Mouse (Mus musculus): ENCODE measurements at regions not wholly inside any gene's neighbourhood (a gene's known extent, or its start where the extent isn't known, plus 50 kb on each side); places are given as distances from the start of the nearest gene placed in this dataset.
"Not testable (repeated sequence)": the region's sequence is repeated elsewhere in the genome, so short reads cannot be mapped to it uniquely, and the experiment has no call there.

DNA sequence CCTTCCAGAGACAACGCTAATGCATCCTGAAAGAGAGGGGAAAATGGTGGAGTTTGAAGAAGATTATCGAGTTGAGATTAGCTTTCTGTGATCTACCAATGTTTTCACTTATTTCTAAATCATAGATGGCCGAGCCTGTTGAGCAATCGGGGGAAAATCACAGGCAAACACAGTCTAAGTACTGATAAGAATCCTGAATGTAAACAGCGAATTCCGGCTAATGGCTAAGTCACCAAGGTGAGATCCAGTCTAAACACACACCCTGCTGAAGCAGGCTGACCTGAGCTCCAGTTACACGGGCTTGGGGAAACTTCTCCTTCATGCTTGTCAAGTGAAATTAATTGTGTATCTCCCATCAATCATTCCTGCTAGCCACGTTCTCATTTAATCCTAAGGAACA lies 103.4 kb downstream of the Sox2 start:
- Histone ChIP-seq H3K27me3 (ENCODE audit: low read depth, poor library complexity, severe bottlenecking) (0 out of 2 replicates have a peak, but pooled peaks cover 3% of the 10 kb centered on the region), H3K9me3 (replicated peaks) (no peaks in the 10 kb centered on the region), H3K36me3 (no peaks in the 10 kb centered on the region), H3K27ac (no peak overlapping the region), H3K4me3 (no peak overlapping the region), H3K4me1 (peaks cover 8% of the 10 kb centered on the region)
- DNase-seq (ENCODE audit: low spot score), result no peak
- 38% methylated on average over 8 of the region's 8 CpGs for WGBS

DNA sequence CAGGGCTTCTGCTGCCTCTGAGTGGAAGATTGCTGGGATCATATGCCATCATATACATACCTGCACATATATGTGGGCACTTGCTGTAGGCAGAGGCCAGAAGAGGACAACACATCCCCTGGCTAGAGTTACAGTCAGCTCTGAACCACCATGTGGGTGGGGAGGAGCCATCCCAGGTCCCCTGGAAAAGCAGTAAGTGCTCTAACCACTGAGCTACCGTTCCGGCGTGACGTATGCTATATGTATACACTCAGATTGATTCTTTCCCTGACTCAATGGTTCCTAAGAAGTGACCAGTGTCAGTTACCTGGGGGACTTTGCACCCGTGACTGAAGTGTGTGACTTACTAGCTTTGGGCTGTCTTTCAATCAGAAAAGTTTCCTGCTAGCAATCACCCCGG lies 104.6 kb downstream of the Sox2 start:
- Histone ChIP-seq H3K36me3 (no peaks in the 10 kb centered on the region), H3K9me3 (replicated peaks) (no peaks in the 10 kb centered on the region), H3K27me3 (ENCODE audit: low read depth, poor library complexity, severe bottlenecking) (0 out of 2 replicates have a peak, but pooled peaks cover 3% of the 10 kb centered on the region), H3K27ac (no peak overlapping the region), H3K4me1 (peaks cover 8% of the 10 kb centered on the region), H3K4me3 (no peak overlapping the region)
- no peak for DNase-seq (ENCODE audit: low spot score)
- WGBS, result 95% methylated on average over 6 of the region's 6 CpGs

DNA sequence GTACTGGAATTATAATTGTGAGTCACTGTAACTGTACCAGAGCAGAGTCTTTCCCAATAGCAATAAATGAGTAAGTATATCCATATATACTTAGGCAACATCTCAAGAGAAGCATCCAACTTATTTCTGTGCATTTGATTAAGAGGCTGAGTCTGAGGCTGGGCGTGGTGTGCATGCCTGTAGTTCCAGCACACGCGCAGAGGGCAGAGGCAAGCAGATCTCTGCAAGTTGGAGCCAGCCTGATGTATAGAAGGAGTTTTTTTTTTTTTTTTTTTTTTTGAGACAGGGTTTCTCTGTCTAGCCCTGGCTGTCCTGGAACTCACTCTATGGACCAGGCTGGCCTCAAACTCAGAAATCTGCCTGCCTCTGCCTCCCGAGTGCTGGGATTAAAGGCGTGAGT lies 105.1 kb downstream of the Sox2 start:
- H3K27me3 ChIP-seq (ENCODE audit: low read depth, poor library complexity, severe bottlenecking); H3K27ac ChIP-seq; H3K4me3 ChIP-seq; DNase-seq (ENCODE audit: low spot score); H3K9me3 ChIP-seq (replicated peaks); H3K36me3 ChIP-seq; H3K4me1 ChIP-seq: not testable (repeated sequence)
- 94% methylated on average over 5 of the region's 5 CpGs for WGBS

DNA sequence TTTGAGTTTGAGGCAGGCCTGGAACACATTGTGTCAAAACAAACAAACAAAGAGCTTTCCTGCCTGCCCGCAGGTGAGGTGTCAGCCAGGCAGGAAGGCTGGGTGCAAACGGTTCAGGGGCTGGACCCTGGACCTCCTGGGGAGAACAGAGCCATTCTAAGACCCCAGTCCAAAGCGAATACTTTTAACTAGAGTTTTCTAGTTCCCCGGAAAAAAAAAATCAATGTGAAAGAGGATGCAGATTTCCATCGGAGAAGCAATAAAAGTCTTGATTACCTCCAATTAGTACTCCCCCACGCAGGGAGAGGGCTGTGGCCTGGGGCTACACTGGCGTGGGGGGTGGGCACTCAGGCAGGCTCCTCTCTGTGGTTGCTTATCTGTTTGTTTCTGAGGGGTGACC lies 106.4 kb downstream of the Sox2 start:
- Histone ChIP-seq H3K4me1 (peaks cover 8% of the 10 kb centered on the region), H3K27me3 (ENCODE audit: low read depth, poor library complexity, severe bottlenecking) (0 out of 2 replicates have a peak, but pooled peaks cover 3% of the 10 kb centered on the region), H3K4me3 (no peak overlapping the region), H3K36me3 (no peaks in the 10 kb centered on the region), H3K27ac (no peak overlapping the region), H3K9me3 (replicated peaks) (no peaks in the 10 kb centered on the region)
- WGBS, result 5% methylated on average over 7 of the region's 7 CpGs
- no peak for DNase-seq (ENCODE audit: low spot score)

DNA sequence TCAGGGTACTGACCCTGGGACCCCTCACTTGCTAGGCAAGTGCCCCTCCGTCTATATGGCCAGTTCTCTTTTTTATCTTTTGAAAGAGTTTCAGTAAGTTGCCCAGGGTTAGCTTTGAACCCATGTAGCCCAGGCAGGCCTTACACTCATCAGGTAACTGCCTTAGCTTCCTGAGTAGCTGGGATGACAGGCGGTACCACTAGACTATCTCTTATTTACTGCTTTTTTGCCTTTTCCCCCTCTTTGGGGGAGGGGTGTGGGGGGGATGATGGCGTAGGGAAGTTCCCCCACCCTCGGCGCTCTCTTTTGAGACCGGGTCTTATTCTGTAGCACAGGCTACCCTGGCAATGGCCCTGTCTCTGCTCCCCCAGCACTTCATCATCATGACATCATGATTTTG lies 106.9 kb downstream of the Sox2 start:
- H3K36me3 ChIP-seq, result no peaks in the 10 kb centered on the region
- H3K27me3 ChIP-seq (ENCODE audit: low read depth, poor library complexity, severe bottlenecking), result 0 out of 2 replicates have a peak, but pooled peaks cover 1% of the 10 kb centered on the region
- no peak overlapping the region for H3K27ac ChIP-seq
- no peak for DNase-seq (ENCODE audit: low spot score)
- H3K4me3 ChIP-seq, result no peak overlapping the region
- H3K9me3 ChIP-seq (replicated peaks), result no peaks in the 10 kb centered on the region
- H3K4me1 ChIP-seq, result peaks cover 8% of the 10 kb centered on the region
- WGBS, result 46% methylated on average over 6 of the region's 6 CpGs

DNA sequence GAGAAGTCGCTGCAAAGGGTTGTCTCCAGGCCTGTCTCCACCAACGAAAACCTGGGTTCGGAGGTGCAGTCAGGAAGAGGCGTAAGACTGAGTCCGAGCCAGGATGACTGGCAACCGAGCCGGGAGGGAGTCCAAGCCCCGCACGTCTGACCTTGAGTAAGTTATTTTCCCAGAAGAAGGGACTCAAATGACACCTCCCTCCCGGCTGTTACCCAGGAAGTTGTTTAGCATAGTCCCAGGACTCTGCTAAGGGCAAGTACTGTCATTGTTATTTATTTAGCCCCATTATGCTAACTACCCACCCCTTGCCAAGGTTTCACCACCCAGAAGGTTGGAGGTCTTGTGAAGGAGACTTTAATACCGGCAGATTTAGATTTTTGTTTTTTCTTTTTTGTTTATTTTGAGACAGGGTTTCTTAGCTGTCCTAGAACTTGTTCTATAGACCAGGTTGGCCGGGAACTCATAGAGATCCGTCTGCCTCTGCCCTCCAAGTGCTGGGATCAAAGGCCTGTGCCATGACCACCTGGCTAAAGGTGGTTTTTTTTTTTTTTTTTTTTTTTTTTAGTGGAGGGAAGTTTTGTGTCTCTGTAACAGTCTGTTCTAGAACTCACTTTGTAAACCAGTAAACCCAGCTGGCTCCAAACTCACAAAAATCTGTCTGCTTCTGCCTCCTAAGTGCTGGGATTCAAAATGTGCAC lies 107.8 kb downstream of the Sox2 start:
- no peak overlapping the region for H3K27ac ChIP-seq
- no peak for DNase-seq (ENCODE audit: low spot score)
- H3K4me3 ChIP-seq, result no peak overlapping the region
- 22% methylated on average over 13 of the region's 13 CpGs for WGBS
- no peaks in the 10 kb centered on the region for H3K27me3 ChIP-seq (ENCODE audit: low read depth, poor library complexity, severe bottlenecking)
- no peaks in the 10 kb centered on the region for H3K9me3 ChIP-seq (replicated peaks)
- peaks cover 8% of the 10 kb centered on the region for H3K4me1 ChIP-seq
- H3K36me3 ChIP-seq, result no peaks in the 10 kb centered on the region

DNA sequence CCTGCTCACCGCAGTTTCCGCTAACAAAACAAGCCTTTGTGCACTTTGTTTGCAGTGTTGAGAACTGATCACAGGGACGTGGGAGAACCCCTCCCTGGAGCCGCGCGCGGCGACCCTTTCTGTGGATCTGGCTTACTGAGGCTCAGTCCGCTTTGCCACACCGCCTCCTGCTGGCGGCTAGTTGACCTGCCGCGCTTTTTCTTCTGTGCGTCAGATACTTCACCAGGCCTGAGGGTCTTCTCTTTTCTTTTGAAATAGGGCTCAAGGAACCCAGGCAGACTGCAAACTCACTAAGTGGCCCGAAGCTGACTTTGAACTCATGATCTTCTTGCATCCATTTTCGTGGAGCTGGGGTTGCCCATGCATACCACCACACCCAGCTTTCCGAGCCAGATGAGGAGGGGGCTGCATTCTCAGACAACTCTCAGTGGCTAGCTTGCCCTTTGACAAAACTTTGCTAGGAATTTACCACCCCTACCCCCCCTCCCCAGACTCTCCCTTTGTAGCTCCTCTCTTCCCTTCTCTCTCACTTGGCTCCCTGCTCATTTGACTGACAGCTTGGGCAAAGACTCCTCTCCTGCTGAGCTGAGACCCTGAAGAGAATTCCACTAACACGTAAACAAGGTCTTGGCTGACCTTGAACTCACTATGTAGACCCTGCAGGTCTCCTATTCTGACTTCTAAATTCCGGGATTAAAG lies 109.9 kb downstream of the Sox2 start:
- peaks cover 8% of the 10 kb centered on the region for H3K4me1 ChIP-seq
- no peak for DNase-seq (ENCODE audit: low spot score)
- no peaks in the 10 kb centered on the region for H3K9me3 ChIP-seq (replicated peaks)
- H3K27me3 ChIP-seq (ENCODE audit: low read depth, poor library complexity, severe bottlenecking), result no peaks in the 10 kb centered on the region
- H3K27ac ChIP-seq, result no peak overlapping the region
- 79% methylated on average over 19 of the region's 19 CpGs for WGBS
- H3K36me3 ChIP-seq, result no peaks in the 10 kb centered on the region
- no peak overlapping the region for H3K4me3 ChIP-seq

DNA sequence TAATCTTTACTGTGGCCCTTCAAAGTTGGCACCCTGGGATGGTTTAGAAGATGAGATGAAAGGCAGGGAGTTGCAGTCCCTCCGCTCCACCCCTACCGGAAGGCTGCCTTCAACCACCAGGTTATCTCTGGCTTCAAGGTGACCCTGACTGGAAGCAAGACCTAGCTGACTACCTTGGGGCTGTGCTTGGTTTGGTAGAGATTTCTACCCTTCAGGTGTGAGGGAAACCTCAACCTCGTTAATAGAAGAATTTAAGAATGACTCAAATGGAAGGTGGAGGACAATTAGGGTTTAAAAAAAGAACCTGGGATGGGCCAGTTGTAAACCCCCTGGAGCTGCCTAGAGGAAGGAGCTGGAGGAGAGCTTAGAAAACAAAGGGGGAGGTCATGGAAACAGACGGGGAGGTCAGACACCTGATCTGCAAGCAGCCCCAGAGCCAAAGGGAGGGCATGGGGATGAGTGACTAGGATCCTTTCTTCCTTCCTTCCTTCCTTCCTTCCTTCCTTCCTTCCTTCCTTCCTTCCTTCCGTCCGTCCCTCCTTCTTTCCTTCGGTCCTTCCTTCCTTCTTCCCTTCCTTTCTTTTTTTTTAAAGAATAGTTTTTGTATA lies 111.1 kb downstream of the Sox2 start:
- H3K4me3 ChIP-seq, result no peak overlapping the region
- H3K9me3 ChIP-seq (replicated peaks), result no peaks in the 10 kb centered on the region
- no peak for DNase-seq (ENCODE audit: low spot score)
- H3K36me3 ChIP-seq, result no peaks in the 10 kb centered on the region
- H3K4me1 ChIP-seq, result peaks cover 7% of the 10 kb centered on the region
- 74% methylated on average over 7 of the region's 7 CpGs for WGBS
- no peak overlapping the region for H3K27ac ChIP-seq
- H3K27me3 ChIP-seq (ENCODE audit: low read depth, poor library complexity, severe bottlenecking), result no peaks in the 10 kb centered on the region

DNA sequence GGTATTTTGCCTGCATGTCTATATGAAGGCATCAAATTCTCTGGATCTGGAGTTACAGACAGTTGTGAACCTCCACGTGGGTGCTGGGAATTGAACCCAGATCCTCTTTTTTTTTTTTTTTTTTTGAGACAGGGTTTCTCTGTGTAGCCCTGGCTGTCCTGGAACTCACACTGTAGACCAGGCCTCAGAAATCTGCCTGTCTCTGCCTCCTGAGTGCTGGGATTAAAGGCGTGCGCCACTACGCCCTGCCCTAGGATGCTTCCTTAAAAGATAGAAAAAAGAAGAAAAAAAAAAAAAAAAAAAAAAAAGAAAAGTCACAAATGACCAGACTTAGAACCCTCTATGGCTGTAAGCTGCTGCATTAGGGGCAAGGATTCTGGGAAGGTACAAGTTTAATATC lies 111.6 kb downstream of the Sox2 start:
- no peak overlapping the region for H3K4me3 ChIP-seq
- no peaks in the 10 kb centered on the region for H3K36me3 ChIP-seq
- no peak overlapping the region for H3K27ac ChIP-seq
- no peak for DNase-seq (ENCODE audit: low spot score)
- 84% methylated on average over 4 of the region's 4 CpGs for WGBS
- no peaks in the 10 kb centered on the region for H3K9me3 ChIP-seq (replicated peaks)
- peaks cover 2% of the 10 kb centered on the region for H3K4me1 ChIP-seq
- no peaks in the 10 kb centered on the region for H3K27me3 ChIP-seq (ENCODE audit: low read depth, poor library complexity, severe bottlenecking)

DNA sequence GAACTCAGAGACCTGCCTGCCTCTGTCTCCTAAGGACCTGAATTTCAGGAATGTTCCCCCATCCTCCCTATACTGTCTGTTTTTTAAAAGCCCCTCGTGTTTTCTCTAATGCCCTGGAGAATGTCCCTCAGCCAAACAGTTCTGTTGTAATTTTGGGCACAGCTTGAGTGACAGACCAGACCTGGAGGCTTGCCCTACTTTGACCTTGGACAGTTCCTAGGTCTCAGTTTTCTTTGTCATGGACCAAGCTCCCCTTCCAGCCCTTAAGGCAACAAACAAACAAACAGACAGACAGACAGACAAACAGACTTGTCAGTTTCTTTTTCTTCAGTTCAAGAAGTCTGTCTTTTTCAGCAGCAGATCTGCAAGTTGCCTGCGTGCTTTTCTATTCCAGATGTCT lies 114.4 kb downstream of the Sox2 start:
- Histone ChIP-seq H3K4me1 (no peaks in the 10 kb centered on the region), H3K27me3 (ENCODE audit: low read depth, poor library complexity, severe bottlenecking) (no peaks in the 10 kb centered on the region), H3K4me3 (no peak overlapping the region), H3K36me3 (no peaks in the 10 kb centered on the region), H3K27ac (no peak overlapping the region), H3K9me3 (replicated peaks) (no peaks in the 10 kb centered on the region)
- DNase-seq (ENCODE audit: low spot score), result no peak
- WGBS, result 77% methylated on average over 2 of the region's 2 CpGs

DNA sequence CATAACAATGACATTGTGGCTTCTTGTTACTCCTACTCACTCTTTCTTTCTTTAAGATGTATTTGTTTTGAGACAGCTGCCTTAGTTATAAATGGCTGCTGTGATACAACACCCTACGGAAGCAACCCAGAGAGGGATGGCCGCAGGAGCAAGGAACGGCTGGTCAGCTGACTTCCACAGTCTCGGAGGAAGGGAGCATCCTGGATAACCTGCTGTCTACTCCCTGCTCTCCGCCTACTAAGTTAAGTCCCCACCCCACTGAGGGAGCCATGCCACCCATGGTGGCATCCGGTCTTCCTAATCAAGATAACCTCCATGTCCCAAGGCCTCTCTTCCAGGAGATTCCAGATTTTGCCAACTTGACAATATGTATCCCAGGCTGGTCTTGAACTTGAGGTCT lies 114.9 kb downstream of the Sox2 start:
- no peaks in the 10 kb centered on the region for H3K9me3 ChIP-seq (replicated peaks)
- no peaks in the 10 kb centered on the region for H3K27me3 ChIP-seq (ENCODE audit: low read depth, poor library complexity, severe bottlenecking)
- H3K36me3 ChIP-seq, result no peaks in the 10 kb centered on the region
- no peaks in the 10 kb centered on the region for H3K4me1 ChIP-seq
- H3K4me3 ChIP-seq, result no peak overlapping the region
- no peak overlapping the region for H3K27ac ChIP-seq
- WGBS, result 89% methylated on average over 6 of the region's 6 CpGs
- DNase-seq (ENCODE audit: low spot score), result no peak

DNA sequence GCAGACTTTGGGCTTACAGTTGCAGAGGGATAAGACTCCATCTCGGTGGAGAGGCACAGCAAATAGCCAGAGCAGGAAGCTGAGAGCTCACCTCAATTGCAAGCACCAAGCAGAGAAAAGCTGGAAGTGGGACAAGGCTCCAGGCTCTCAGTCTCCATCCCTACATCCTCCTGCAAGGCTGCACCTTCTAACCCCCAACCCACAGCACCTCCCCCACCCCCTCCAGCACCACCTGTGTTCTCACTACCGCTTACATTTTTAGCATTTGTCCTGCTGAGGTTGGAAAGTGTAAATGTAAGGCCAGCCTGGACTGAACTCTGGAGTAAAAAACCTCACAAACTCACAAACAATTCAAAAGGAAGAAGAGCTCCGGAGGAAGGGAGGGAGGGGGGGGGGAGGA lies 119.6 kb downstream of the Sox2 start:
- H3K36me3 ChIP-seq, result no peaks in the 10 kb centered on the region
- 21% methylated on average over 3 of the region's 3 CpGs for WGBS
- no peak for DNase-seq (ENCODE audit: low spot score)
- H3K4me3 ChIP-seq, result no peak overlapping the region
- no peak overlapping the region for H3K27ac ChIP-seq
- peaks cover 11% of the 10 kb centered on the region; the same call in 1 of the 2 replicates for H3K27me3 ChIP-seq (ENCODE audit: low read depth, poor library complexity, severe bottlenecking)
- peaks cover 6% of the 10 kb centered on the region; the same call in 1 of the 2 replicates for H3K4me1 ChIP-seq
- H3K9me3 ChIP-seq (replicated peaks), result no peaks in the 10 kb centered on the region

DNA sequence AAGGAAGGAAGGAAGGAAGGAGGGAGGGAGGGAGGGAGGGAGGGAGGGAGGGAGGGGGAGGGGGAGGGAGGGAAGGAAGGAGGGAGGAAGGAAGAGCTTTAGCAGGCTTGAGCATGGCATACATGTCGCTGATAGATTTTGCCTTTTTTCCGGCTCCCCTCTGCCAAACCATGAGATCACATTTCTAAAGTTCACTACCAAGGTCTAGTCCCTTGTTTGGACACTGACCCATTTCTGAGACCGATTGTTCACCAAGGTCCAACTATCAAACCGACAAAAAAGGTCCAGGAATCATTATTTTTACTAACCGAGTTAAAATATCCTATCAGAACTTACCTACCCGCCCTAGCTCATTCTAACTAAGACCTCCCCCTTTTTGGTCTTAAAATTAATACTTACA lies 120.1 kb downstream of the Sox2 start:
- WGBS, result 80% methylated on average over 6 of the region's 6 CpGs

More for the DNA sequence above, 120.1 kb downstream of the Sox2 start:
- H3K4me1 ChIP-seq, result peaks cover 6% of the 10 kb centered on the region; the same call in 1 of the 2 replicates
- DNase-seq (ENCODE audit: low spot score), result no peak
- no peak overlapping the region for H3K4me3 ChIP-seq
- no peaks in the 10 kb centered on the region for H3K36me3 ChIP-seq
- no peak overlapping the region for H3K27ac ChIP-seq
- peaks cover 11% of the 10 kb centered on the region; the same call in 1 of the 2 replicates for H3K27me3 ChIP-seq (ENCODE audit: low read depth, poor library complexity, severe bottlenecking)
- no peaks in the 10 kb centered on the region for H3K9me3 ChIP-seq (replicated peaks)

Data from limb, embryonic 10.5 days (tissue).